Mouse (Mus musculus) forebrain, embryonic 10.5 days (tissue): Measurements from ENCODE around the gene Cdk14. TPM values are rescaled to one million over a fixed set of nuclear protein-coding genes. Genes with fewer than 3 reads are reported as not detected.

Source experiments
- DNase-seq: peaks from one replicate; pipeline ENCODE4 v3.0.0-alpha.2; 2017; ENCODE audit warnings: low spot score; ENCODE audit errors: extremely low spot score
- H3K27ac ChIP-seq: fragments of 300-500 bp; sonication (generic); 2 replicates; pipeline ENCODE4 v1.5.1; 2016; ENCODE audit warnings: mild to moderate bottlenecking
- H3K27me3 ChIP-seq: fragments of 300-500 bp; sonication (generic); 2 replicates; pipeline ENCODE4 v1.6.1; 2016; ENCODE audit warnings: mild to moderate bottlenecking; ENCODE audit not compliant: poor library complexity, severe bottlenecking
- H3K36me3 ChIP-seq: fragments of 300-500 bp; sonication (generic); replicated peaks from 2 replicates; pipeline ENCODE4 v1.6.1; 2016; ENCODE audit warnings: mild to moderate bottlenecking, moderate library complexity
- H3K4me1 ChIP-seq: fragments of 300-500 bp; sonication (generic); 2 replicates; pipeline ENCODE4 v1.6.1; 2016
- H3K4me3 ChIP-seq: fragments of 300-500 bp; sonication (generic); 2 replicates; pipeline ENCODE4 v1.5.1; 2016; ENCODE audit warnings: mild to moderate bottlenecking, moderate library complexity
- H3K9me3 ChIP-seq: fragments of 300-500 bp; sonication (generic); 2 replicates; pipeline ENCODE4 v1.6.1; 2016; ENCODE audit warnings: mild to moderate bottlenecking, moderate library complexity
- WGBS: fragments of 180-500 bp; shearing (Covaris S2); methylation state at CpG from one replicate; pipeline ENCODE4 v1.1.7; 2016; 5-methylcytosine and 5-hydroxymethylcytosine counted together
- microRNA-seq: library from miRNA; unstranded; fragments of <30 nt; microRNA quantifications from one replicate; pipeline ENCODE4, GENCODE M21; 2017
- polyA plus RNA-seq: library from polyadenylated mRNA; unstranded; fragments of >200 nt; fragmentation: Nextera tagmentation; extraction: Ambion mirVana; gene quantifications from 2 replicates; pipeline ENCODE4 v1.2.1, GENCODE M21; 2016

Gene Cdk14
- polyA plus RNA-seq, 1 experiment from 2014 or later = 9.5 TPM

DNA sequence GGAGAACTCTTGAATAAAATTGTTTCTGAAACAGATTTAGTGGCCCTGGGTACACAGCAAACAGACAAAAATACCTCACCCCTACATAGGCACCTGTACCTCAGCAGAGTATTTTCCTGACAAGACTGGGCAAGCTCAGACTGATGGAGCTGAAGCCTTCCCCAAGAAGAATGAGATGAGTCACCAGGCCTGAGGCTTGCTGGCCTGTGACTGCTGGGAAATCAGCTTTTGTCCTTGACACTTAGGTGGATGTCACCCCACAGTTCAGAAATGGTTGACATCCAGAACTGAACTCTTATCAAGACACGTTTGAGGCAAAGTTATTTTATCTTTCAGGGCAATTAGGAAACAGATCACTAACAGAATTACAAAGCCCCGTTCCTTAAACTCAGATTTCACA is 652.2 kb downstream of the Cdk14 start:
- no peak for DNase-seq
- Histone ChIP-seq H3K4me1 (peaks cover 5% of the 10 kb centered on the region), H3K27me3 (no peaks in the 10 kb centered on the region), H3K36me3 (no peaks in the 10 kb centered on the region), H3K27ac (no peak overlapping the region), H3K9me3 (no peaks in the 10 kb centered on the region), H3K4me3 (no peak overlapping the region)
- 79% methylated on average over 2 of the region's 2 CpGs for WGBS

DNA sequence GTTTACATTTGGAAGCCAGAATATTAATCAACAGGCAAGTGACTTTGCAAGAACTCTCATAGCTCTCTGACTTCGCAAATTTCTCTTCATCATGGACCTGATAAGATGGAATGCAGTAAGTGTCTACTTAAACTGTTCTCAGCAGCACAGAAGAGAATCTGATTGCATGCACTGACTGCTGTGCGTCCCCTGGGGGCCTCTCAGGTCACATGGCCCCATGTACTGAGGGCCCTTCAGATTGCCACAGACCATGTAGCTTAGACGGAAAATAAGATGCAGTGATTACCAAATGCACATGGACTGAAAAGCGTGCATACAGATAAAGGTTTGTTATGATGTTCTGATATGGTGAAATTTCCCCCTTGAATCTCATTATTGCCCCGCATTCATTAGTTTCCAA is 653.4 kb downstream of the Cdk14 start:
- no peaks in the 10 kb centered on the region for H3K4me1 ChIP-seq
- WGBS = 86% methylated on average over 5 of the region's 5 CpGs
- no peaks in the 10 kb centered on the region for H3K27me3 ChIP-seq
- H3K9me3 ChIP-seq = no peaks in the 10 kb centered on the region
- no peak overlapping the region for H3K4me3 ChIP-seq
- H3K27ac ChIP-seq = no peak overlapping the region
- H3K36me3 ChIP-seq = no peaks in the 10 kb centered on the region
- no peak for DNase-seq

DNA sequence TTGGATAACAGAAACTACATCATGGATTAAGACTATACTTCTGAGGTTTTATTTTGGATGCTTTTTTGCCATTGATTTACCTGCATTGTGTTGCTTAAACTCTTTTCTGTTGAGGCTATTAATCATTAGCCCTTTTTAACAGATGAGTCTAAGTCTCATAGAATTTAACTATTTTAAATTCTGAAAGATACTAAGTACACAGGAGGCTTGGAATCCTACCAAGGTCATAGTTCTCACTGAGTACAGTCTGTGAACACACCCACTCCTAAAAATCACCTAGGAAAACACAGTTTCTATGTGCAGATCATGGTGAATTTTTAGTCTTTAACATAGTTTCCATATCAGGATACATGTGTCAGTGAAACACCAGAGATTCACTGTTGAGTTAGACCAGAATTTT is 658.2 kb downstream of the Cdk14 start:
- no peak for DNase-seq

DNA sequence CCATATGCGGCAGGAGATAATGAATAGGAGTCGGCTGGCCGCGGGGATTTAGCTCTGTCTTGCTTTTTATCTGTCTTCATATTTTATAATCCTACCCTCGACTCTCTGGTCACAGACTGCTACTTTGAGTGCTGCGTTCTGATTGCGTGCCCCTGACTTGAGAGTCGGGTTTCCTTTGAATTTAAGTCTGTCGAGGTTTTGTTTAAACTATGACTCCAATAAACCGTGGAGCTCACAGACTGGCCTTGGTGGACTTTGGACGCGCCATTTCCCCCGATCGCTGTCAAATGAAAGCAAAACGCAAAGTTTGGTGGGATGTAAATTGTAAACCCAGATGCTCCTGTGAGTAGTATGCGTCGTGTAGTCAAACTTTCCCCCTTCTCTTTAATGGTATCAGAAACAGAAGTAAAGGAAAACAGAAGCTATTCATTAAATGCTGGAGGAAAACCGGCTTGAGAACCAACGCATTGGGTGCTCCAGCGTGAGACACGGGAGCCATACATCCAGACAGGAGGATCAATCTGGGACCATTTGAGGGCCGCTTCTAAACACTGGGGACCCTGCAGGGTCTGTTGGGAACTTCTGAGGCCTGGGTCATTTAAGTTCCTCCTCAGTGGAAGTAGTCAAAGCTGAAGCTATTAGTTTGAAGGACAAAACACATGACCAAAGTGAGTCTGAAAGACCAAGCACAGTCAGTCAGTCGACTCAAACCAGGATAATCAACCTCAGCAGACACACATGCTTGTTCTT is 661.6 kb downstream of the Cdk14 start:
- peak overlapping the region; percentile 91 for H3K4me3 ChIP-seq
- 1% methylated on average over 23 of the region's 23 CpGs for WGBS
- no peak for DNase-seq

More for the DNA sequence above, 658.2 kb downstream of the Cdk14 start:
- Histone ChIP-seq H3K27me3 (peaks cover 14% of the 10 kb centered on the region), H3K9me3 (no peaks in the 10 kb centered on the region), H3K4me1 (peaks cover 15% of the 10 kb centered on the region), H3K36me3 (no peaks in the 10 kb centered on the region), H3K27ac (no peak overlapping the region), H3K4me3 (no peak overlapping the region)

DNA sequence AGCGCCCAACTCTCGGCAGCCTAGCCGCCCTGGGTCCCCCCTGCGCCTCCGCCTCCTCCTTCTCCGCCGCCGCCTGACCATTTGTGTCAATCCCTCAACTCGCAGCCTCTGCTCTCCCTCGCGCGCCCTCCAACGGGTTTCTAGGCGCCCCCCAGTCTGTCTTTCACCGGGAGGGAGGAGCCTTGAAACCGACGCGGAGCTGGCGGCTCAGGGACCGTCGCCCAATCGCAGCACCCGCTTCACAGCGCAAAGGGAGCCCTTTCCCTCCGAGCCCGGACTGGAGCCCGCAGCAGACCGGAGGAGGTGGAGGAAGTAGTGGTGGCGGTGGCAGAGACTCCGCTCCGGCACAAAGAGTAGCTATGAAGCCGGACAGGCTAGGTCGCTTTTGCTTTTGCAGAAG is 662.2 kb downstream of the Cdk14 start, which contains the start of gene Fzd1:
TSS of gene Fzd1 (minus strand) at position 134 of the 400 bp plus-strand sequence.
- under 1% methylated on average over 33 of the region's 33 CpGs for WGBS
- H3K9me3 ChIP-seq = no peaks in the 10 kb centered on the region
- peaks cover 25% of the 10 kb centered on the region for H3K36me3 ChIP-seq
- peaks cover 30% of the 10 kb centered on the region for H3K27me3 ChIP-seq
- DNase-seq = peak; percentile 97
- peak within 1 kb of the TSS; percentile 98 for H3K27ac ChIP-seq
- peak within 1 kb of the TSS; percentile 91 for H3K4me3 ChIP-seq
- peaks cover 46% of the 10 kb centered on the region for H3K4me1 ChIP-seq

More for the DNA sequence above, 661.6 kb downstream of the Cdk14 start:
- H3K4me1 ChIP-seq = peaks cover 46% of the 10 kb centered on the region
- H3K27ac ChIP-seq = peak overlapping the region; percentile 98
- H3K9me3 ChIP-seq = no peaks in the 10 kb centered on the region
- peaks cover 20% of the 10 kb centered on the region for H3K36me3 ChIP-seq
- H3K27me3 ChIP-seq = peaks cover 30% of the 10 kb centered on the region

DNA sequence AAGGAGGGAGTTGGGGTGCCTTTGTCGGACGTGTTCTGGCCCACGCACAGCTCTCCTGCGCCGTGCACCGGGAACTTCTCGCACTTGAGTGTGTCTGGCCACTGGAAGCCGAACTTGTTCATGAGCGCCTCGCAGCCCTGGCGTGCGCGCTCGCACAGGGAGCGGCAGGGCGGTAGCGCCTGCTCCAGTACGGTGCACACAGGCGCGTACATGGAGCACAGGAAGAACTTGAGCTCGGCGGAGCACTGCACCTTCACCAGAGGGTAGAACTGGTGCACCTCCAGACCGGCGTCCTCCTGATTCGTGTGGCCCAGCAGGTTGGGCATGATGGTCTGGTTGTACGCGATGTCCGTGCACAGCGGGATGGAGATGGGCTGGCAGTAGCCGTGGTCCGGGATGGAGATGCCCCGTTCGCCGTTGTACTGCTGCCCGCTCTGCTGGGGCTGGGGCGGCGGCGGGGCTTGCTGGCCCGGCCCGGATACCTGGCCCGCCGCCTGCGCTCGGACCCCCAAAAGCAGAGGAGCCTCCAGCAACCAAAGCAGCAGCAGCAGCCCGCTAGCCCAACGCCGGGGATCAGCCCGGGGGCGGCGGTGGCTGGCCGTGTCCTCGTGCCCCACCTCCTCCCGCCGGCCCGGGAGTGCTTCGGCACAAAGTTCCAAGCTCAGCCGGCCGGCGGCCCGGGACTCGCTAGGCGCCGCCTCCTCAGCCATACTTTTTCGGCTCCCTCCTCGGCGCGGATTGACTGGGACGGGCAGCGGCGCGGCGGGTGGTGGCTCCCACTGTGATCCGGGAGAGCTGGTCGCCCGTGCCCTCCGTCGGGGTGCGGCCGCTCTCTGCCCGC is 663.0 kb downstream of the Cdk14 start:
- WGBS = under 1% methylated on average over 80 of the region's 80 CpGs
- Histone ChIP-seq H3K9me3 (no peaks in the 10 kb centered on the region), H3K4me1 (peaks cover 47% of the 10 kb centered on the region), H3K27ac (peak overlapping the region; percentile 98), H3K36me3 (peaks cover 25% of the 10 kb centered on the region), H3K4me3 (peak overlapping the region; percentile 91), H3K27me3 (peaks cover 30% of the 10 kb centered on the region)
- DNase-seq = peak; percentile 70

DNA sequence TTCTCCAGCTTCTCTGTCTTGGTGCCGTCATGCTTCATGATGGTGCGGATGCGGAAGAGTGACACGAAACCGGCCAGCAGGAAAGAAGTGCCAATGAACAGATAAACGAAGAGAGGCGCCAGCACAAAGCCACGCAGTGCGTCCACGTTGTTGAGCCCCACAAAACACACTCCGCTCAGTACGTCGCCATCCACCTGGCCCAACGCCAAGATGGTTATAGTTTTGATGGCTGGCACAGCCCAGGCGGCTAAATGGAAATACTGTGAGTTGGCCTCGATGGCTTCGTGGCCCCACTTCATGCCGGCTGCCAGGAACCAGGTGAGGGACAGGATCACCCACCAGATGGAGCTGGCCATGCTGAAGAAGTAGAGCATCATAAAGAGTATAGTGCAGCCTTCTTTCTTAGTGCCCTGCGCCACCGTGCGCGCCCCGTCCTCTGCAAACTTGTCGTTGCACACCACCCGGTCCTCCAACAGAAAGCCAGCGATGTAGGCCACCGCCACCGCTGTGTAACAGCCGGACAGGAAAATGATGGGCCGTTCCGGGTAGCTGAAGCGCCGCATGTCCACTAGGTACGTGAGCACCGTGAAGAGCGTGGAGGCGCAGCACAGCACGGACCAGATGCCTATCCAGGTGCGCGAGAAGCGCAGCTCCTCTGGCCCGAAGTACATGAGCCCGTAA is 664.0 kb downstream of the Cdk14 start:
- Histone ChIP-seq H3K9me3 (no peaks in the 10 kb centered on the region), H3K27me3 (peaks cover 30% of the 10 kb centered on the region), H3K4me1 (peaks cover 48% of the 10 kb centered on the region), H3K4me3 (peak overlapping the region; percentile 91), H3K36me3 (peaks cover 25% of the 10 kb centered on the region), H3K27ac (peak overlapping the region; percentile 98)
- DNase-seq = peak; percentile 44
- 3% methylated on average over 43 of the region's 43 CpGs for WGBS

DNA sequence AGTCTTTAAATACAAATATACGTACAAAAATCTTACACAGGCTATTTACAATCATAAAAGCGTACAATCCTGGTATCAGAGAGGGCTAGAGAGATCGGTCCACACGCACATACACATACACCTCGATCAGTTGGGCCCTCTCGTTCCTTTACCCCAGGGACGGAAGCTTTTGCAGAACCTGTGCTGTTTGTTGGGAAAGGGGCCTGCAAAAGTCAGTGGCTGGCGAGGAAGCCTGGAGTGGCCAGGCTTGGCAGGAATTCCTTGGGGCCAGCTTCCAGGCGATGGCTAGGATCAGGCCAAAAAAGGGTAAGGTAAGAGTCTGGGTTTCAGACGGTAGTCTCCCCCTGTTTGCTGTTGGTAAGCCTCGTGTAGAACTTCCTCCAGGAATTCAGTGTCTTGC is 664.8 kb downstream of the Cdk14 start:
- no peak for DNase-seq

DNA sequence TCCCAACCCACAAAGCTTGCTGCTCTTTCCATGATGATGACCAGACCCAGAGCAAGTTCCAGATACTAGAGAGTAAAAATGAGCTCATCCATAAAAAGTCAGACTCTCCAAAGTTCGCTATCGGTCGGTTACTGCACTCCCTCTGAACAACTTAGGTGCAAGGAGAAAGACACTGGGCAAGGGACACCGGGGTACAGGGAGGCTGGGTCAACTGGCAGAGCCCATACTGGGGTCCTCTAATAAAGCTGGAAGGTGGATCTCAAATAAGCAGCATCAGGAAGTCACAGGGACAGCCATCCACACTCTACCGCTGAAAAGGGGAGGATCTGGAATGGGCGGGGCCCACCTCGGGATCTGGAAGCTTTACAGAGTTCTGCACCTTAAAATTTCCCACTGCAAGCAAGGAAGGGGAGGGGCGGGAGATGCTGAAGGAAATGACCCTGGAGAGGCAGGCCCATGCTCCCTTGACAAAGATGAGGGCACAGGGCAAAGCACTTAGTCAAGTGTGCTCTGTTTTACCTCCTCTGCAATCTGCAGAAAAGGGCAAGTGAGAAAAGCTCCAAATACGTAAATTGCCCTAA is 665.3 kb downstream of the Cdk14 start:
- peaks cover 23% of the 10 kb centered on the region for H3K27me3 ChIP-seq
- peak overlapping the region; percentile 91 for H3K4me3 ChIP-seq
- H3K4me1 ChIP-seq = peaks cover 48% of the 10 kb centered on the region
- DNase-seq = peak; percentile 24
- H3K27ac ChIP-seq = peak overlapping the region; percentile 98; the same call in 1 of the 2 replicates
- H3K36me3 ChIP-seq = peaks cover 25% of the 10 kb centered on the region
- no peaks in the 10 kb centered on the region for H3K9me3 ChIP-seq
- WGBS = 24% methylated on average over 9 of the region's 9 CpGs

More for the DNA sequence above, 664.8 kb downstream of the Cdk14 start:
- H3K27me3 ChIP-seq = peaks cover 28% of the 10 kb centered on the region
- WGBS = 25% methylated on average over 11 of the region's 11 CpGs
- peak overlapping the region; percentile 98; the same call in 1 of the 2 replicates for H3K27ac ChIP-seq
- no peaks in the 10 kb centered on the region for H3K9me3 ChIP-seq
- peak overlapping the region; percentile 91 for H3K4me3 ChIP-seq
- peaks cover 25% of the 10 kb centered on the region for H3K36me3 ChIP-seq
- H3K4me1 ChIP-seq = peaks cover 48% of the 10 kb centered on the region

Small RNA genes within 50 kb of the gene (microRNA-seq; reads per million reads assigned to microRNA genes)
- gene Gm25037 (not detected), gene Gm44483 (not detected)

Other genes with a start within 250 kb of the Cdk14 start
- gene 1700015F17Rik, start 58.8 kb upstream of the Cdk14 start, polyA plus RNA-seq = not detected in 2 replicates
- gene Cldn12, start 94.6 kb upstream of the Cdk14 start, polyA plus RNA-seq = 37.8 and 40.2 TPM in 2 replicates
- gene Gtpbp10, start 139.2 kb upstream of the Cdk14 start, polyA plus RNA-seq = 39.2 and 40.0 TPM in 2 replicates
- gene Gm8773, start 153.5 kb upstream of the Cdk14 start, polyA plus RNA-seq = 2.3 and 2.5 TPM in 2 replicates
- gene Cfap69, start 243.9 kb upstream of the Cdk14 start, polyA plus RNA-seq = 3.7 and 3.8 TPM in 2 replicates